Mouse (Mus musculus): Measurements from ENCODE around the gene 1700001C19Rik.

DNA sequence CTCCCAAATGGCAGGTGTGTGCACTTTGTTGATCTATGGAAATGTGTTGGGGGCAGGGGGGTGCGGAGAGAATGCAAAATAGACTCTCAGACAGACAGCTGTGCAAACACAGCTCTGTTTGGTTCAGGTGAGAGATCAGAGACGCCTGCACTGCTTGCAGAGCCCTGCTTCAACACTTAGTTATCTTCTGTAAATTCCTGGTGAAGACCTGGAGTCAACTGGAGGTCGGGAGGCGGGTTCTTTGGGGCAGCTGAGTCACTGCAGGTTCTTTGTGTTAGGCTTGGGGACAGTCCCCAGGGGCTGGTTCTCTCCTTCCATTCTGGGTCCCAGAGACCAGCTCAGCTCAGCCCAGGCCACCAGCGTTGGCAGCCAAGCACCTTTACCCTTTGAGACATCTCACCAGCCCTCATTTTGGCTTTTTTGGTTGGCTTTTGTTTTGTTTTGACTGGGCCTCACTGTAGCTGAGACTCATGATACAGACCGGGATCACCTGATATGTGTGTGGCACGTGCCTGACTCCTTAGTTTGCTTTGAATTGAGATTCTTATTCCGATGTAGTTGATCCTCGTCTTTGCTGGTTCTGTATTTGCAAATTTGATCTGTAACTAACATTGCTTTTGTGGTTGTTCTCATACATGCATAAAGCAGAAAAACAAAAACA is 25.7 kb upstream of the 1700001C19Rik start:
- no peak for TF ChIP-seq CTCF (conservative IDR thresholded peaks at IDR 0.05; ENCODE audit: low read length)
- no peak for TF ChIP-seq NANOG (IDR thresholded peaks at IDR 0.05; ENCODE audit: borderline replicate concordance, low read length)
- no peak for TF ChIP-seq POU5F1 (IDR thresholded peaks at IDR 0.05; ENCODE audit: borderline replicate concordance, low read length)

Measured in E14TG2a.4 (cell line).